Mouse (Mus musculus): ENCODE results near the gene 1700021F05Rik. TPM values are rescaled to one million over a fixed set of nuclear protein-coding genes. Genes with fewer than 3 reads are reported as not detected.

The 1700021F05Rik gene
- polyA plus RNA-seq, 1 experiment: 40.9 TPM

- Histone ChIP-seq H3K4me3 (replicated peaks; ENCODE audit: insufficient read depth, low read depth, low read length) (no peak overlapping the region), H3K4me1 (ENCODE audit: control insufficient read depth, insufficient read depth, low read length) (no peaks in the 10 kb centered on the region), H3K27me3 (ENCODE audit: control insufficient read depth, insufficient read depth, low read length) (no peaks in the 10 kb centered on the region), H3K27ac (ENCODE audit: insufficient read depth, low read length) (no peak overlapping the region)
- DNase-seq: no peak
- TF ChIP-seq CTCF (IDR thresholded peaks at IDR 0.05; ENCODE audit: borderline replicate concordance, insufficient read depth, low read depth, low read length) (no peak), POLR2A (IDR thresholded peaks at IDR 0.05; ENCODE audit: borderline replicate concordance, insufficient read depth, low read length) (no peak)
- 86% methylated on average over 4 of the region's 4 CpGs for WGBS
Measured at GRCm38 (mm10) chr10:43488258-43488657, 52.5 kb downstream of the 1700021F05Rik start.

- 98% methylated on average over 3 of the region's 3 CpGs for WGBS
- no peak for DNase-seq
- H3K4me1 ChIP-seq (ENCODE audit: control insufficient read depth, insufficient read depth, low read length): no peaks in the 10 kb centered on the region
- H3K27ac ChIP-seq (ENCODE audit: insufficient read depth, low read length): no peak overlapping the region
- TF ChIP-seq CTCF (IDR thresholded peaks at IDR 0.05; ENCODE audit: borderline replicate concordance, insufficient read depth, low read depth, low read length) (no peak), POLR2A (IDR thresholded peaks at IDR 0.05; ENCODE audit: borderline replicate concordance, insufficient read depth, low read length) (no peak)
- no peaks in the 10 kb centered on the region for H3K27me3 ChIP-seq (ENCODE audit: control insufficient read depth, insufficient read depth, low read length)
- H3K4me3 ChIP-seq (replicated peaks; ENCODE audit: insufficient read depth, low read depth, low read length): no peak overlapping the region
Measured at GRCm38 (mm10) chr10:43487441-43488010, 53.3 kb downstream of the 1700021F05Rik start.

- Histone ChIP-seq H3K4me1 (ENCODE audit: control insufficient read depth, insufficient read depth, low read length) (no peaks in the 10 kb centered on the region), H3K27me3 (ENCODE audit: control insufficient read depth, insufficient read depth, low read length) (no peaks in the 10 kb centered on the region), H3K27ac (ENCODE audit: insufficient read depth, low read length) (no peak overlapping the region), H3K4me3 (replicated peaks; ENCODE audit: insufficient read depth, low read depth, low read length) (no peak overlapping the region)
- no peak for TF ChIP-seq POLR2A (IDR thresholded peaks at IDR 0.05; ENCODE audit: borderline replicate concordance, insufficient read depth, low read length)
- no peak for TF ChIP-seq CTCF (IDR thresholded peaks at IDR 0.05; ENCODE audit: borderline replicate concordance, insufficient read depth, low read depth, low read length)
- DNase-seq: no peak
- 90% methylated on average over 6 of the region's 6 CpGs for WGBS
Measured at GRCm38 (mm10) chr10:43485751-43486268, 55.0 kb downstream of the 1700021F05Rik start.

- Histone ChIP-seq H3K27me3 (ENCODE audit: control insufficient read depth, insufficient read depth, low read length) (no peaks in the 10 kb centered on the region), H3K4me3 (replicated peaks; ENCODE audit: insufficient read depth, low read depth, low read length) (no peak overlapping the region), H3K4me1 (ENCODE audit: control insufficient read depth, insufficient read depth, low read length) (no peaks in the 10 kb centered on the region; the same call in 1 of the 2 replicates), H3K27ac (ENCODE audit: insufficient read depth, low read length) (no peak overlapping the region)
- no peak for DNase-seq
- WGBS: 33% methylated on average over 9 of the region's 9 CpGs
- no peak for TF ChIP-seq POLR2A (IDR thresholded peaks at IDR 0.05; ENCODE audit: borderline replicate concordance, insufficient read depth, low read length)
Measured at GRCm38 (mm10) chr10:43483426-43483995, 57.3 kb downstream of the 1700021F05Rik start.

GRCm38 (mm10) chr10:43482021-43482420 is 58.8 kb downstream of the 1700021F05Rik start:
- Histone ChIP-seq H3K27me3 (ENCODE audit: control insufficient read depth, insufficient read depth, low read length) (no peaks in the 10 kb centered on the region), H3K27ac (ENCODE audit: insufficient read depth, low read length) (no peak overlapping the region), H3K4me1 (ENCODE audit: control insufficient read depth, insufficient read depth, low read length) (no peaks in the 10 kb centered on the region; the same call in 1 of the 2 replicates), H3K4me3 (replicated peaks; ENCODE audit: insufficient read depth, low read depth, low read length) (no peak overlapping the region)
- 96% methylated on average over 5 of the region's 5 CpGs for WGBS
- DNase-seq: no peak
- TF ChIP-seq POLR2A (IDR thresholded peaks at IDR 0.05; ENCODE audit: borderline replicate concordance, insufficient read depth, low read length) (no peak), CTCF (IDR thresholded peaks at IDR 0.05; ENCODE audit: borderline replicate concordance, insufficient read depth, low read depth, low read length) (no peak)

- no peak for DNase-seq
- TF ChIP-seq POLR2A (IDR thresholded peaks at IDR 0.05; ENCODE audit: borderline replicate concordance, insufficient read depth, low read length) (no peak), CTCF (IDR thresholded peaks at IDR 0.05; ENCODE audit: borderline replicate concordance, insufficient read depth, low read depth, low read length) (no peak)
- Histone ChIP-seq H3K4me3 (replicated peaks; ENCODE audit: insufficient read depth, low read depth, low read length) (no peak overlapping the region), H3K27me3 (ENCODE audit: control insufficient read depth, insufficient read depth, low read length) (no peaks in the 10 kb centered on the region), H3K4me1 (ENCODE audit: control insufficient read depth, insufficient read depth, low read length) (no peaks in the 10 kb centered on the region; the same call in 1 of the 2 replicates), H3K27ac (ENCODE audit: insufficient read depth, low read length) (no peak overlapping the region)
- WGBS: 70% methylated on average over 4 of the region's 4 CpGs
Measured at GRCm38 (mm10) chr10:43481179-43481578, 59.6 kb downstream of the 1700021F05Rik start.

- TF ChIP-seq CTCF (IDR thresholded peaks at IDR 0.05; ENCODE audit: borderline replicate concordance, insufficient read depth, low read depth, low read length): no peak
- TF ChIP-seq POLR2A (IDR thresholded peaks at IDR 0.05; ENCODE audit: borderline replicate concordance, insufficient read depth, low read length): no peak
Measured at GRCm38 (mm10) chr10:43480227-43480849, 60.5 kb downstream of the 1700021F05Rik start.

More at GRCm38 (mm10) chr10:43480227-43480849, 60.5 kb downstream of the 1700021F05Rik start:
- Histone ChIP-seq H3K27me3 (ENCODE audit: control insufficient read depth, insufficient read depth, low read length) (no peaks in the 10 kb centered on the region), H3K4me1 (ENCODE audit: control insufficient read depth, insufficient read depth, low read length) (no peaks in the 10 kb centered on the region; the same call in 1 of the 2 replicates), H3K27ac (ENCODE audit: insufficient read depth, low read length) (no peak overlapping the region), H3K4me3 (replicated peaks; ENCODE audit: insufficient read depth, low read depth, low read length) (peak overlapping the region; percentile 60)
- peak in 1 of 2 experiments; percentile 5 for DNase-seq
- 15% methylated on average over 13 of the region's 13 CpGs for WGBS
